ENCODE assay signal across 10 mouse cellular contexts in genomic region chr19:7274326-7274990, GRCm38 (mm10). TPM values are rescaled to one million over a fixed set of nuclear protein-coding genes. Genes with fewer than 3 reads are reported as not detected.
DNase-seq lines count a peak whose midpoint lies in the region.
"Had no signal": no experiment of that assay in that cellular context is flagged by ENCODE, and none has a peak within 500 bp of the region (broad histone marks: within the 10 kb centered on the region; RNA-seq: fewer than 3 reads in every experiment).

No protein-coding gene starts in this region.

- DNase-seq in layer of hippocampus, adult 11-12 months (ENCODE audit: low spot score), result peak; percentile 66
- no peak for DNase-seq in layer of hippocampus, postnatal 25 days (ENCODE audit: extremely low spot score in 1 of 2, low spot score in 1 of 2)
- DNase-seq in brain, adult 2 months (ENCODE audit: low read depth, low spot score), result peak; percentile 96
- no peak for DNase-seq in forebrain, embryonic 10.5 days (ENCODE audit: extremely low spot score, low spot score)
- peak; percentile 71 for DNase-seq in layer of hippocampus, adult 9-11 months
- DNase-seq in thymus, postnatal 25 days, result peak; percentile 42
- DNase-seq in urinary bladder, adult 2 months (ENCODE audit: low spot score), result no peak
- DNase-seq in retina, postnatal 1 day, result no peak

- no peaks in the 10 kb centered on the region for H3K27me3 ChIP-seq in forebrain, embryonic 10.5 days (ENCODE audit: poor library complexity, severe bottlenecking)
- H3K27me3 ChIP-seq: Patski had no signal

- WGBS in forebrain, embryonic 10.5 days, result 85% methylated on average over 13 of the region's 13 CpGs

- peaks cover 71% of the 10 kb centered on the region for H3K4me1 ChIP-seq in forebrain, embryonic 10.5 days

- peaks cover 100% of the 10 kb centered on the region for H3K36me3 ChIP-seq in forebrain, embryonic 10.5 days (replicated peaks)

- peak overlapping the region; percentile 19; the same call in 1 of the 2 replicates for H3K4me3 ChIP-seq in forebrain, embryonic 10.5 days
- H3K4me3 ChIP-seq: heart, adult 2 months had no signal

- H3K9me3 ChIP-seq in forebrain, embryonic 10.5 days, result peaks cover 5% of the 10 kb centered on the region; the same call in 1 of the 2 replicates

- peak overlapping the region; percentile 61 for H3K27ac ChIP-seq in forebrain, embryonic 10.5 days
- H3K27ac ChIP-seq: heart, adult 2 months had no signal

RNA-seq across cellular contexts. Expression of gene Rcor2, which starts 7.3 kb away (rescaled TPM):
- total RNA-seq in layer of hippocampus, postnatal 25 days (2021), result 10 to 100 TPM; 17.4 to 20.0 TPM
- polyA plus RNA-seq in forebrain, embryonic 10.5 days (2016; fragmentation: Nextera tagmentation; extraction: Ambion mirVana), result 61.7 and 64.0 TPM in 2 replicates
- polyA plus RNA-seq in urinary bladder, adult 2 months (2012; rRNA removed), result 10.2 and 10.4 TPM in 2 replicates

RNA-seq across cellular contexts. Expression of gene Naa40, which starts 33.5 kb away (rescaled TPM):
- 10 to 100 TPM; 24.6 to 34.6 TPM for total RNA-seq in layer of hippocampus, postnatal 25 days (2021)
- polyA plus RNA-seq in forebrain, embryonic 10.5 days (2016; fragmentation: Nextera tagmentation; extraction: Ambion mirVana), result 106 and 107 TPM in 2 replicates
- polyA plus RNA-seq in urinary bladder, adult 2 months (2012; rRNA removed), result 25.7 and 27.6 TPM in 2 replicates

RNA-seq across cellular contexts. Expression of gene Cox8a, which starts 57.0 kb away (rescaled TPM):
- total RNA-seq in layer of hippocampus, postnatal 25 days (2021), result 1,000 to 10,000 TPM; 1,060 to 1,153 TPM
- polyA plus RNA-seq in forebrain, embryonic 10.5 days (2016; fragmentation: Nextera tagmentation; extraction: Ambion mirVana), result 862 and 888 TPM in 2 replicates
- polyA plus RNA-seq in urinary bladder, adult 2 months (2012; rRNA removed), result 508 and 528 TPM in 2 replicates

Comparison
In these comparisons a context has a peak if more than half of its experiments do, and no peak if none do; other contexts are left out.
1. DNase-seq: peak in layer of hippocampus, adult 11-12 months (single experiment), brain, adult 2 months (single experiment), layer of hippocampus, adult 9-11 months (single experiment) and thymus, postnatal 25 days (single experiment); none in layer of hippocampus, postnatal 25 days (0 of 2), forebrain, embryonic 10.5 days (single experiment), urinary bladder, adult 2 months (single experiment) and retina, postnatal 1 day (single experiment).